Mouse (Mus musculus) kidney, adult 2 months (tissue): ENCODE measurements around the gene Erc2.

Source experiments
- CTCF ChIP-seq: fragments of 200-500 bp; conservative IDR thresholded peaks from 2 replicates; pipeline ENCODE4 v1.5.1; 2011; ENCODE audit warnings: low read depth, mild to moderate bottlenecking, control low read depth, low read length, moderate library complexity, mixed read lengths; ENCODE audit not compliant: insufficient read depth, insufficient read length
- POLR2A ChIP-seq: fragments of 200-500 bp; IDR thresholded peaks from one replicate; pipeline ENCODE4 v1.6.1; 2011; ENCODE audit warnings: low read depth, low read length, control low read depth

- no peak for TF ChIP-seq CTCF
- no peak for TF ChIP-seq POLR2A
Observed at GRCm38 (mm10) chr14:28521106-28521505, 898.9 kb downstream of the Erc2 start.
